Mouse (Mus musculus): ENCODE data around the gene Dnajc15.
"Not testable (repeated sequence)": the region's sequence is repeated elsewhere in the genome, so short reads cannot be mapped to it uniquely, and the experiment has no call there.

The Dnajc15 gene

GRCm38 (mm10) chr14:77874304-77875241, at the start of gene Dnajc15:
Dnajc15 (minus strand) TSS chr14:77875125.
- peak; percentile 82 for DNase-seq

GRCm38 (mm10) chr14:77923076-77923865, 48.3 kb upstream of the Dnajc15 start:
- no peak for DNase-seq

GRCm38 (mm10) chr14:77921641-77922040, 46.7 kb upstream of the Dnajc15 start:
- DNase-seq, result no peak

- DNase-seq, result no peak
These were observed 40.9 kb upstream of the Dnajc15 start for GRCm38 (mm10) chr14:77915776-77916175.

GRCm38 (mm10) chr14:77906586-77906985, 31.7 kb upstream of the Dnajc15 start:
- no peak for DNase-seq

- no peak for DNase-seq
These were observed 30.5 kb upstream of the Dnajc15 start for GRCm38 (mm10) chr14:77905466-77905865.

- no peak for DNase-seq
These were observed 29.3 kb upstream of the Dnajc15 start, which contains the start of gene Epsti1 for GRCm38 (mm10) chr14:77904171-77904762. Epsti1 (plus strand) TSS chr14:77904239.

- DNase-seq, result no peak
These were observed 27.6 kb upstream of the Dnajc15 start for GRCm38 (mm10) chr14:77902541-77902940.

GRCm38 (mm10) chr14:77895951-77896350, 21.0 kb upstream of the Dnajc15 start:
- no peak for DNase-seq

GRCm38 (mm10) chr14:77889911-77890310, 15.0 kb upstream of the Dnajc15 start:
- DNase-seq, result no peak

- no peak for DNase-seq
These were observed 12.0 kb upstream of the Dnajc15 start for GRCm38 (mm10) chr14:77886941-77887340.

GRCm38 (mm10) chr14:77886376-77886775, 11.5 kb upstream of the Dnajc15 start:
- DNase-seq, result no peak

- no peak for DNase-seq
These were observed 7.7 kb upstream of the Dnajc15 start for GRCm38 (mm10) chr14:77882669-77883068.

GRCm38 (mm10) chr14:77881998-77882397, 7.1 kb upstream of the Dnajc15 start:
- DNase-seq, result no peak

GRCm38 (mm10) chr14:77877876-77878275, 3.0 kb upstream of the Dnajc15 start:
- DNase-seq, result not testable (repeated sequence)

- DNase-seq, result no peak
These were observed 1.3 kb upstream of the Dnajc15 start for GRCm38 (mm10) chr14:77876199-77876598.

- no peak for DNase-seq
These were observed 3.4 kb downstream of the Dnajc15 start for GRCm38 (mm10) chr14:77871380-77871975.

- DNase-seq, result no peak
These were observed 4.0 kb downstream of the Dnajc15 start for GRCm38 (mm10) chr14:77870926-77871325.

- DNase-seq, result no peak
These were observed 7.3 kb downstream of the Dnajc15 start for GRCm38 (mm10) chr14:77867601-77868000.

- no peak for DNase-seq
These were observed 10.4 kb downstream of the Dnajc15 start for GRCm38 (mm10) chr14:77864510-77864909.

GRCm38 (mm10) chr14:77864051-77864450, 10.9 kb downstream of the Dnajc15 start:
- DNase-seq, result no peak

GRCm38 (mm10) chr14:77860841-77861560, 13.9 kb downstream of the Dnajc15 start:
- no peak for DNase-seq

Data from right cerebral cortex, postnatal 4 days (tissue).